ENCODE assay signal across 17 mouse cellular contexts in genomic region chr4:135703497-135703896, GRCm38 (mm10). TPM values are rescaled to one million over a fixed set of nuclear protein-coding genes. Genes with fewer than 3 reads are reported as not detected.
"Had no signal": no experiment of that assay in that cellular context is flagged by ENCODE, and none has a peak within 500 bp of the region (broad histone marks: within the 10 kb centered on the region; RNA-seq: fewer than 3 reads in every experiment).

No protein-coding gene starts in this region.

- H3K4me3 ChIP-seq: intestine, embryonic 15.5 days; kidney, embryonic 15.5 days; limb, embryonic 15.5 days; megakaryocyte, embryonic 14.5 days; midbrain, embryonic 12.5 days had no signal

- H3K27ac ChIP-seq: intestine, embryonic 15.5 days; kidney, embryonic 15.5 days; limb, embryonic 15.5 days; liver, embryonic 14.5 days; macrophage; midbrain, embryonic 12.5 days had no signal

- ATAC-seq: intestine, embryonic 15.5 days had no signal

- DNase-seq: layer of hippocampus, adult 9-11 months; layer of hippocampus, postnatal 36 days; lung, embryonic 14.5 days; lung, postnatal 10 days; right cerebral cortex, postnatal 14 days; thymus, adult 2 months; thymus, postnatal 25 days had no signal

- H3K9ac ChIP-seq: intestine, embryonic 15.5 days; kidney, embryonic 15.5 days; limb, embryonic 15.5 days; liver, embryonic 14.5 days; lung, embryonic 14.5 days; midbrain, embryonic 12.5 days had no signal

- H3K27me3 ChIP-seq: intestine, embryonic 15.5 days; kidney, embryonic 15.5 days; limb, embryonic 15.5 days had no signal

- H3K4me2 ChIP-seq: intestine, embryonic 15.5 days; kidney, embryonic 15.5 days; limb, embryonic 15.5 days; lung, embryonic 14.5 days; midbrain, embryonic 12.5 days had no signal

- H3K9me3 ChIP-seq: intestine, embryonic 15.5 days; kidney, embryonic 15.5 days; limb, embryonic 15.5 days; midbrain, embryonic 12.5 days had no signal

- H3K36me3 ChIP-seq: intestine, embryonic 15.5 days; midbrain, embryonic 12.5 days had no signal

RNA-seq across cellular contexts. Expression of gene Il22ra1, which starts 24.5 kb away (rescaled TPM):
- total RNA-seq: layer of hippocampus, postnatal 36 days had no signal
- polyA plus RNA-seq: limb, embryonic 11.5 days; lung, embryonic 14.5 days; macrophage; midbrain, embryonic 12.5 days; midbrain, postnatal 0 days; neural tube, embryonic 14.5 days had no signal

RNA-seq across cellular contexts. Expression of gene Myom3, which starts 56.0 kb away (rescaled TPM):
- polyA plus RNA-seq: lung, embryonic 14.5 days had no signal
